Mouse (Mus musculus) liver, adult 10 weeks (tissue): ENCODE results near the gene Olfr619. TPM values are rescaled to one million over a fixed set of nuclear protein-coding genes. Genes with fewer than 3 reads are reported as not detected.

Source experiments
- polyA plus RNA-seq: library from polyadenylated mRNA; stranded (reverse); fragments of 350-450 nt; fragmentation: Illumina TruSeq; extraction: RNeasy Lipid Tissue Mini Kit (QIAGEN cat#74804); gene quantifications from one replicate; pipeline ENCODE4 v1.2.3, GENCODE M21; 2014; ENCODE audit warnings: low read depth, low replicate concordance

Olfr619 gene
- not detected for polyA plus RNA-seq

DNA sequence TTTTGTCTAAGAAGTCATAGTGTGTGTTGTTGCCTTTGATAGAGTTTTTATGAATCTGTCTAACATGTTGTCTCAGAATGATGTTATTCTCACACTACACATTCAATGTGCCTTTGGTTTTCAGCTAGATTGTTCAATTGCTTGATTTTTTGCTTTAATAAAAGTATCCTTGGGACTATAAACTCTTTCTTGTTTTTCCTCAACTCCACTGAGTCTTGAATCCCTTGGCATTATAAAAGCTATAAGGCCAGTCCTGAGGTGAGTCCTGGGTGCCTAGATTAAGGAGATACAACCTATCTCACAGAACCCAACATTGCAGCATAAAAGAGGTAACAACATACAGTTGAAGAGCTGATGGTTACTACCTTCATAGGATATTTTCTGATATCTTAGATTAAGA is at the start of gene Olfr619:
TSS of gene Olfr619 (plus strand) at position 301 of the 400 bp plus-strand sequence.

DNA sequence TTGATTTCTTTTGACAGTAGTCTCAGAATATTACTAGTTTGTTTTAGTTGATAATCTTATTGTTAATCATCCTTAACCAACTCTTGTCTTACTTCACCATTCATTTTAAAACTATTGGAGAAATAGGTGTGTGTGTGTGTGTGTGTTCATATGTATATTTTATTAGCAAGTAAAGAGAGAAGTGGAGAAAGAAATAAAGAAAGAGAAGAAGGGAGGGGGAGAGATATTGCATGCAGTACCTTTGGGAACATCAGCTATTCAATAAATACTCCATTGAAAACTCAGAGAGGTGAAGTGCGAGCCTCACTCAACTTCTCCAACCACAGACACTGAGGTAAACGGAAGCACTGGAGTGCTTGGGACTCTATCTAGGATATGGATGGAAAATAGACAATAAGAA is 44.6 kb upstream of the Olfr619 start, which contains the start of gene Olfr615:
TSS of gene Olfr615 (plus strand) at position 301 of the 400 bp plus-strand sequence.

DNA sequence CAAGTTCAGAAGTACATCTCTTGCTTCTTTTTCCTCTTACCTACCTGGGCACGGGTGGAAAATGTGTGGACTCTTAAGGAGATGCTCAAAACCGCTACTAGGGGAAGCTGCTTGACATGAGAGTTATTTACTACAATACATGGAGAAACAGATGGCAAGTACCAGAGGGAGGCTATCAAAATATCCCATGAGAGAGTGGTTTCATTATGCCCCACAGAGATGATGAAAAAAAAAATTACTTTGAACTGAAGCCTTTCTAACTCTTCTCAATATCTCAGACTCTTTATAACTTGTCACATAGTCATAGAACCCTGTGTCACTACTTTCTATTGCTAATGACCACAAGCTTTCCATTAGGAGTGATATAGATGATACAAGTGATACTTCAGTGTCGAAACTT is 31.3 kb upstream of the Olfr619 start, which contains the start of gene Olfr616:
TSS of gene Olfr616 (minus strand) at position 101 of the 400 bp plus-strand sequence.

DNA sequence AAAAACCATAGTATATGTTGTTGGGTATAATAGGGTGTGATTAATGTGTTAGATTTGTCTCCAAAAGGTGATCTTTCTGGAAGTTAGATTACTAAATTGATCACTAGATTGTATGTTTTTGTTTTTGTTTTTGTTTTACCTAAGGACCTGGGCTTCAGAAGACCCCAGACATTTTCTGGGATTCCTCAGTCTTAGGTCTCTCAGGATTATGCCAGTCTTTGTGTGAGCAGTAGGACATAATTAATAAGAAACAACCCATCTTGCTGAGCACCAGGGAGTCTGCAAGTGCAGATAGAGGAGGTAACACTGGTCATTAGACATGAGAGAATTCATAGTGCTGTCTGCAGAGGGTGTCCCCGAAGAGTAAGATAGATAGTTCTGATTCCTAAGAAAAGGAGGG is 27.6 kb upstream of the Olfr619 start, which contains the start of gene Olfr617:
TSS of gene Olfr617 (plus strand) at position 301 of the 400 bp plus-strand sequence.

DNA sequence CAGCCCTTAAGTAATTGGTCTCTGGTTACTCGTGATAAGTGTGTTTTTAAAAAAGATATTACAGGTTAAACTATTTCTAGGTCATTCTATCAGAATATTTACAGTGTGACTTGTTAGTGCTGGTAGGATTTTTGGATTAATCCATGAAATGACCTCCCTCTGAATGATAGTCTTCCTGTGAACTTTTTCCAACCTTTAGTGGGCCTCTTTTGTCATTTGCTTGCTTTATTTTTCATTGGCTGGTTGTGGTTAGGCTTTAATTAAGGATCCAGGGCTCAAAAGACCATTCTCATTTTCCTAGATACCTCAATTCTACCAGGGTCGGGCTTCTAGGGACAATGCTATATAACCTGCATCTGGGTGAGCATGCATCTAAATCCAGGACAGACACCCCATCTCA is 10.6 kb upstream of the Olfr619 start, which contains the start of gene Olfr618:
TSS of gene Olfr618 (plus strand) at position 301 of the 400 bp plus-strand sequence.

DNA sequence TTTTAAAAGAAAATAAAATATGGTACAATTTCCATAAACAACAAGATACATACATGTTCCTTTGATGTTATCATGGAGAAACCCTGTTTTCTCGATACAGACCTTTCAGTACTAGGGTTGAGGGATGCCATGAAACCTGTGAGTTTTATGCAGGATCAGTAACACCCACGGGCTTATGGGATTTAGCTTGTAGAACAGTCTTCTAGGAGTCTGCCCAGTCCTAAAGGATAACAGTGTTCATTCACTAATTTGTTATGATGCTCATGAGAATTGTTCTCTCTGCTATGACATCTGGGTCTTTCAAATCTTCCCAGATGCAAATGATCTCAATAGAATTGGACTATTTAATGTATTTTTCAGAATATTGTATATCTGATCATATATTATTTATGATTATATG is 12.1 kb downstream of the Olfr619 start, which contains the start of gene Olfr620:
TSS of gene Olfr620 (minus strand) at position 101 of the 400 bp plus-strand sequence.

DNA sequence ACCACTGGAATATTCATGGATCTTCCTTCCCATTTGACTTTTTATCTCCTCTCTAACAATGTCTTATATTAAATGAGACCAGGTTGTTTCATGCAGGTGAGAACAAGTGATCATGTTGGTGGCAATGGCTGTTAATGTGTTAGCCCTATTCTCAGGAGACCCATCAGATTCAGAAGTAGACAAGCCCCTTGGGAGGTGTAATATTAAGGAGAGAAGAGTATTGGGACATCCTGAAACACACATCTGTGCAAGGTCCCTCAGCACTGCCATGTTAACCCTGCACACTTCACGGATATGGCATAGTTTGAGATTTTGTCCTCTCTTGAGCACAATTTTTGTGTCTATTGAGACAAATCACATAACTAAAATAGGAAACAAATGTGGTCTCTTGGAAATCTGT is 42.2 kb downstream of the Olfr619 start, which contains the start of gene Olfr622:
TSS of gene Olfr622 (minus strand) at position 101 of the 400 bp plus-strand sequence.

Other genes starting within 250 kb of the Olfr619 start
- gene Olfr601, start 237.9 kb upstream of the Olfr619 start, polyA plus RNA-seq, result not detected
- gene Olfr603, start 214.4 kb upstream of the Olfr619 start, polyA plus RNA-seq, result not detected
- gene Usp17lc, start 185.5 kb upstream of the Olfr619 start, polyA plus RNA-seq, result not detected
- not detected for gene Olfr605, start 155.1 kb upstream of the Olfr619 start, polyA plus RNA-seq
- gene Olfr606, start 151.5 kb upstream of the Olfr619 start, polyA plus RNA-seq, result not detected
- gene Olfr607, start 136.4 kb upstream of the Olfr619 start, polyA plus RNA-seq, result not detected
- gene Olfr608, start 130.7 kb upstream of the Olfr619 start, polyA plus RNA-seq, result not detected
- gene Olfr609, start 102.5 kb upstream of the Olfr619 start, polyA plus RNA-seq, result not detected
- not detected for gene Olfr610, start 88.5 kb upstream of the Olfr619 start, polyA plus RNA-seq
- not detected for gene Olfr611, start 79.7 kb upstream of the Olfr619 start, polyA plus RNA-seq
- not detected for gene Olfr612, start 57.9 kb upstream of the Olfr619 start, polyA plus RNA-seq
- gene Olfr613, start 52.5 kb upstream of the Olfr619 start, polyA plus RNA-seq, result not detected
- gene Olfr615, start 44.5 kb upstream of the Olfr619 start, polyA plus RNA-seq, result not detected
- not detected for gene Olfr616, start 31.4 kb upstream of the Olfr619 start, polyA plus RNA-seq
- not detected for gene Olfr617, start 27.5 kb upstream of the Olfr619 start, polyA plus RNA-seq
- not detected for gene Olfr618, start 10.5 kb upstream of the Olfr619 start, polyA plus RNA-seq
- gene Olfr620, start 12.0 kb downstream of the Olfr619 start, polyA plus RNA-seq, result not detected
- gene Olfr622, start 42.1 kb downstream of the Olfr619 start, polyA plus RNA-seq, result not detected
- not detected for gene Olfr623, start 63.1 kb downstream of the Olfr619 start, polyA plus RNA-seq
- gene Olfr624, start 70.6 kb downstream of the Olfr619 start, polyA plus RNA-seq, result 0.13 TPM
- gene Olfr625-ps1, start 82.1 kb downstream of the Olfr619 start, polyA plus RNA-seq, result not detected
- gene Olfr243, start 114.1 kb downstream of the Olfr619 start, polyA plus RNA-seq, result not detected
- gene Olfr628, start 129.8 kb downstream of the Olfr619 start, polyA plus RNA-seq, result not detected
- gene Olfr629, start 144.4 kb downstream of the Olfr619 start, polyA plus RNA-seq, result not detected
- gene Olfr630, start 156.8 kb downstream of the Olfr619 start, polyA plus RNA-seq, result not detected
- gene Olfr69, start 171.0 kb downstream of the Olfr619 start, polyA plus RNA-seq, result not detected
- not detected for gene Olfr68, start 179.1 kb downstream of the Olfr619 start, polyA plus RNA-seq
- gene Olfr67, start 191.2 kb downstream of the Olfr619 start, polyA plus RNA-seq, result not detected
- 14.4 TPM for gene Hbb-bt, start 213.4 kb downstream of the Olfr619 start, polyA plus RNA-seq
- gene Hbb-bs, start 227.5 kb downstream of the Olfr619 start, polyA plus RNA-seq, result 131 TPM
- not detected for gene Hbb-bh2, start 239.9 kb downstream of the Olfr619 start, polyA plus RNA-seq
- not detected for gene Hbb-bh1, start 242.6 kb downstream of the Olfr619 start, polyA plus RNA-seq